Mouse (Mus musculus) G1E (cell line): Measurements from ENCODE around the gene Hcls1. TPM values are rescaled to one million over a fixed set of nuclear protein-coding genes. Genes with fewer than 3 reads are reported as not detected.

Source experiments
- ATAC-seq: 2 replicates; pipeline ENCODE4 v1.8.0; 2016; ENCODE audit warnings: mild to moderate bottlenecking; ENCODE audit not compliant: insufficient number of reproducible peaks, poor library complexity, low FRiP score, severe bottlenecking; ENCODE audit errors: extremely low read depth
- DNase-seq: peaks from one replicate; pipeline ENCODE4 v3.0.0; 2012; ENCODE audit warnings: low spot score
- H3K27me3 ChIP-seq: 2 replicates; pipeline ENCODE4 v1.6.1; 2012; ENCODE audit warnings: mild to moderate bottlenecking, low read length, inconsistent platforms; ENCODE audit not compliant: insufficient read depth
- H3K36me3 ChIP-seq: replicated peaks from 2 replicates; pipeline ENCODE3; 2012; ENCODE audit warnings: mild to moderate bottlenecking, inconsistent platforms
- H3K4me1 ChIP-seq: 2 replicates; pipeline ENCODE4 v1.6.1; 2012; ENCODE audit warnings: low read depth, low read length, inconsistent platforms, mixed read lengths; ENCODE audit not compliant: insufficient read depth
- H3K4me3 ChIP-seq: 2 replicates; pipeline ENCODE4 v1.5.1; 2012; ENCODE audit warnings: low read depth, mild to moderate bottlenecking, inconsistent platforms, low read length, moderate library complexity, mixed read lengths
- H3K9me3 ChIP-seq: replicated peaks from 2 replicates; pipeline ENCODE4 v1.6.1; 2012; ENCODE audit warnings: inconsistent platforms
- CTCF ChIP-seq: IDR thresholded peaks from 2 replicates; pipeline ENCODE4 v1.5.1; 2012; ENCODE audit warnings: low read depth, low read length, inconsistent platforms, mixed read lengths
- GATA1 ChIP-seq: IDR thresholded peaks from 2 replicates; pipeline ENCODE4 v1.6.1; 2012; ENCODE audit warnings: borderline replicate concordance, low read length, inconsistent platforms, mixed read lengths
- GATA2 ChIP-seq: IDR thresholded peaks from 2 replicates; pipeline ENCODE4 v1.6.1; 2012; ENCODE audit warnings: low read depth, low read length, inconsistent platforms, borderline replicate concordance
- POLR2AphosphoS5 ChIP-seq: IDR thresholded peaks from 2 replicates; pipeline ENCODE4 v1.6.1; 2012; ENCODE audit warnings: low read depth, low read length, inconsistent platforms; ENCODE audit not compliant: insufficient replicate concordance
- TAL1 ChIP-seq: conservative IDR thresholded peaks from 2 replicates; pipeline ENCODE4 v1.6.1; 2012; ENCODE audit warnings: low read depth, low read length, inconsistent platforms, mixed read lengths
- polyA plus RNA-seq: library from polyadenylated mRNA; stranded (reverse); fragments of >175 nt; gene quantifications from 2 replicates; pipeline ENCODE4 v1.2.3, GENCODE M21; 2012
- total RNA-seq, 2 experiments: library from RNA; stranded (forward) in 1 of 2; stranded (reverse) in 1 of 2; fragments of 200-1000 nt in 1 of 2; fragments of >200 nt in 1 of 2; fragmentation: Nextera tagmentation in 1 of 2; gene quantifications; 2 replicates each; pipeline ENCODE4 v1.2.3; 2014 to 2017

The Hcls1 gene
- total and polyA plus RNA-seq, 3 experiments = 11.9 to 70.6 (median 50.4) TPM

DNA sequence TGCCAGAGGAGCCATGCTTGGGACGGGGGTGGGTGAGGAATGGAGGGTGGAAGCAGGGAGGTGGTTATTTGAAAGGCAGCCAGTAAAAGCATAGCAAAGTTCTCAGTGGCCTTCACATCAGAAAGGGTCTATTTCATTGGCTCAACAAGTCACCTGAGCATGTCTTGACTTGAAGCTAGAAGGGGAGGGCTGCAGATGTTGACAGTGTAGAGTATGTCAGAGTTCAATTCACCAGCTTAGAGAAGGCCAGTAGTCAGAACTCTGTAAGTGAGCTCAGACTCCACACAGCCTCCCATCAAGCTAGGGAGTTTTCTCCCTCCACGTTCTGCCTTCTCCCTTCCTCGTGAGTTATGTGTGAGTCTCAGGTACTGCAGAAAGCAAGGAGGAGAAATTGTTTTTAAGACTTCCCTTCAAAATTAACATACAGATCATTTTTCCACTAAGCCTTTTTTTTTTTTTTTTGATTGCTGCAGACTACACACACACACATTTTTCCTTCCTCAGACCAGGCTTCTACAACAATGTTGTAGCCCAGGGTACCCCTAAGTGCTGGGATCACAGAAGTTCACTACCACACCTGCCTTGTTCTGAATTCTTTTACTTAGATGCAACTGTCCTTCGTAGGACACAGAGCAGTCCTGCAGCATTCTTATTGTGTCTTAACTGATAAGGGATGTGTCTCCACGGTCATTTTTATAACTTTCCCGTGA, 497 bp upstream of the Hcls1 start:
- no peaks in the 10 kb centered on the region for H3K27me3 ChIP-seq
- peaks cover 49% of the 10 kb centered on the region for H3K36me3 ChIP-seq
- ATAC-seq (0 out of 2 replicates have a peak, but pooled peaks have one; percentile 29), DNase-seq (no peak)
- TF ChIP-seq GATA2 = no peak
- no peak for TF ChIP-seq POLR2AphosphoS5
- no peak for TF ChIP-seq GATA1
- TF ChIP-seq CTCF = no peak
- TF ChIP-seq TAL1 = no peak
- H3K4me1 ChIP-seq = peaks cover 11% of the 10 kb centered on the region
- no peak overlapping the region for H3K4me3 ChIP-seq
- H3K9me3 ChIP-seq = no peaks in the 10 kb centered on the region

DNA sequence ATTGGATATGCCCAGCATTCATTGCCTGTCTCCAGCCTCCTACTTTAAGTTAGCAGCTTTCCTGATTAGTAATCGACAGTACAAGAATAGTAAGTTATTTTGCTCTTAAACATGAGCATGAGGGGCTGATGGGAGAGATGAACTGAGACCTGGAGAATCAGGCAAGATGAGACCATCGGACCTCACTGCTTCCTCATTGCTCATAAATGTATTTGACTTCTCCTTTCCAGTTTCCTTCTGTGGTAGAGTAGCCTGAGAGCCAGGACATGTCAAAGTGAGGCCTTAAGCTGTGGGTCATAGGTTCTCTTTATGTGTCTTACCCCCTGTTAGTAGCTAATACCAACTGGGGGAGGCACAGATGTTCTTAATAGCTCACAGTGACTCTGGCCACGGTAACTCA, 1.0 kb downstream of the Hcls1 start:
- H3K36me3 ChIP-seq = peaks cover 39% of the 10 kb centered on the region
- TF ChIP-seq GATA1 (no peak), POLR2AphosphoS5 (no peak), GATA2 (no peak), TAL1 (no peak), CTCF (no peak)
- no peaks in the 10 kb centered on the region for H3K27me3 ChIP-seq
- H3K9me3 ChIP-seq = no peaks in the 10 kb centered on the region
- peaks cover 11% of the 10 kb centered on the region for H3K4me1 ChIP-seq
- peak overlapping the region; percentile 15; the same call in 1 of the 2 replicates for H3K4me3 ChIP-seq
- DNase-seq = no peak
- ATAC-seq = no peak

DNA sequence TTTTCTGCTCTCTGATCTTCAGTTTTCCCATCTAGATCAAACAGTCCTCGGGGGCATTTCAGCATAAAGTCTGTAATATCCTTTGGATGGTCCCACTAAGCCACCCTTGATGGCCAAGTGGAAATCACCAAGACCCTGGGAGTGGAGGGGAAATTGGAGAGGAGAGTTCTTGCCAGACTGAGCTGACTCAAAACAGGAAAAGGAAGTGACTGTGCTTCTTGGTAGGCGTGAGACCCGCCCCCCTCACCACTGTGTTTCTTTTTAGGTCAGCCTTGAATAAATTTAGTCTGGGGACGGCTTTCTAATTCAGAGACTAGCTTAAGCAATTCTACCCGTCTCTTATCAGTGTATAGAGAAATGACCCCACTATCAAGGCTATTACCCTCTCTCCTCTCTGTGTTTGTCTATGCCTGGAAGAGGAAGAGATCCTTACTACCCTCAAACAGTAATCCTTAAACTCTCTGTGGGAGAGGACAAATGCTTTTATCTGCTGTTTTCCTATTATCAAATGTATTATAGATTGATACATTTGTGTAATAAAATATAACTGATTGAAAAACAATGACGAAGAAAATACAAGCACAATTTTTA, 6.4 kb downstream of the Hcls1 start:
- DNase-seq = no peak

DNA sequence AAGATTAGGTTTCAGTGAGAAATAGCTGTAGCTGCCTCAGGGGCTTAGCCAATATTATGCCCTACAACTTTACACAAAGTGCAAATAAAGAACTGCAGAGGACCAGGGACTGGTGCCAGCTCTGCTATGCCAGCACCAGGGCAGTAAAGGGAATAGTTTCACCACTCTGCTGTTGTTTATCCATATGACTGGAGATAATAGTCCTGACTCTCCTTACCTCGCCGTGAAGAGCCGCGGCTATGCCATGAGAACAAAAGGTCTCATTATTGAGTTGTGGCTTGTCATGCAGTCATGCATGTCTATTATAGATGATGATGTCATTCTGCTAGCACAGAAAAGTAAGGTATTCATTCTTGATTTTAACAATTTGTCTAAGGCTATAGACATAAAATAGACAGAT, 7.1 kb downstream of the Hcls1 start:
- peaks cover 13% of the 10 kb centered on the region for H3K36me3 ChIP-seq
- 0 out of 2 replicates have a peak, but pooled peaks cover 3% of the 10 kb centered on the region for H3K4me1 ChIP-seq
- ATAC-seq (no peak), DNase-seq (no peak)
- no peaks in the 10 kb centered on the region for H3K27me3 ChIP-seq
- H3K4me3 ChIP-seq = no peak overlapping the region
- TF ChIP-seq TAL1 (no peak), GATA1 (no peak), GATA2 (no peak), CTCF (no peak), POLR2AphosphoS5 (no peak)
- H3K9me3 ChIP-seq = no peaks in the 10 kb centered on the region

More for the DNA sequence above, 6.4 kb downstream of the Hcls1 start:
- H3K27me3 ChIP-seq = no peaks in the 10 kb centered on the region
- H3K36me3 ChIP-seq = peaks cover 13% of the 10 kb centered on the region
- no peaks in the 10 kb centered on the region for H3K9me3 ChIP-seq
- H3K4me3 ChIP-seq = no peak overlapping the region
- 0 out of 2 replicates have a peak, but pooled peaks cover 3% of the 10 kb centered on the region for H3K4me1 ChIP-seq
- no peak for ATAC-seq
- no peak for TF ChIP-seq TAL1
- no peak for TF ChIP-seq GATA2
- TF ChIP-seq POLR2AphosphoS5 = no peak
- TF ChIP-seq GATA1 = no peak
- TF ChIP-seq CTCF = no peak

DNA sequence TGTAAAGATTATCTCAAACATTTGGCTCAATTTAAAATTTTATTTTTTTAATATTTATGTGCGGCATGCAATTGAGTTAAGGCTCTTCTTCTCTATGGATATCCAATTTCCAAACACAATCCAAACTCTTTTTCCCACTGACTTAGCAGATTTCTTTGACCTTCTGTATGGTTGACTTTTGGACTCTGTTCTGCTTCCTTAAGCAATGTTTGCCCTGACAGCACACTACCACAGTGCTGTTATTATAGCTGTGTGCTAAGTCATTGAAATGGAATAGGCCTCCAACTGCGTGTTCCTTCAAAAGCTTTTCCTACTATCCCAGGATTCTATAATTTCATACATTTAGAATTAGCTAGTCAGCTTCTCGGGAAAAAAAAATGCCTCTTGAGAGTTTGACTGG, 8.8 kb downstream of the Hcls1 start:
- Histone ChIP-seq H3K4me3 (no peak overlapping the region), H3K36me3 (peaks cover 9% of the 10 kb centered on the region), H3K9me3 (no peaks in the 10 kb centered on the region), H3K27me3 (no peaks in the 10 kb centered on the region), H3K4me1 (0 out of 2 replicates have a peak, but pooled peaks cover 3% of the 10 kb centered on the region)
- TF ChIP-seq GATA1 (no peak), POLR2AphosphoS5 (no peak), CTCF (no peak), GATA2 (no peak), TAL1 (no peak)
- ATAC-seq = no peak
- DNase-seq = no peak

DNA sequence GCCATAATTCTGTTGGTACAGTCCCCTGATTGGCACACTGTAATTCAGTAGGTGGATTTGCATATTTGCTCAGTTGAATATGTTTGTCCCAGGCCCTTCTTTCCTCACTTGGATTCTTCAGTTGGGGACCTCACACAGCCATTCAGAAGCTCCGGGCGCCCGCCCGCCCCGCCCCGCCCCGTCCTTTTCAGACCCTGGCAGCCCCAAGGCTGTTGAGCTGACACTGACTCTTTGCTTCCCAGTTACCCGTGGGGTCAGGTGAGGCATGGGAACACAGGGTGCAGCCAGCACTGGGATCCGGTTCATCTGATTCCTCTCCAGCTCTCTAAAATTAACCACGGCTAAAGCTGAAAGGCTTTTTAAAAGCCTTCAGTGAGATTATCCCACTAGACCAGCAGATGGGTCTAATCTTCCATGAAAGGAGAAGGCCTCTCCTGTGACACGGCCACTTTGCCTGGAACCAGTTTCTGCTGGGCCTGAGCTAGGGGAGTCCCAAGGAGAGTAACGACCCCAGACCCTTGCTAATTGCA, 10.2 kb downstream of the Hcls1 start:
- DNase-seq (no peak), ATAC-seq (no peak)
- no peak for TF ChIP-seq CTCF
- no peak for TF ChIP-seq GATA1
- no peak for TF ChIP-seq GATA2
- TF ChIP-seq POLR2AphosphoS5 = no peak
- TF ChIP-seq TAL1 = no peak
- no peak overlapping the region for H3K4me3 ChIP-seq
- H3K36me3 ChIP-seq = peaks cover 15% of the 10 kb centered on the region
- H3K9me3 ChIP-seq = no peaks in the 10 kb centered on the region
- H3K27me3 ChIP-seq = no peaks in the 10 kb centered on the region
- H3K4me1 ChIP-seq = 0 out of 2 replicates have a peak, but pooled peaks cover 3% of the 10 kb centered on the region
